Mouse (Mus musculus): ENCODE data around the gene Tbcd.

Gene Tbcd

DNA sequence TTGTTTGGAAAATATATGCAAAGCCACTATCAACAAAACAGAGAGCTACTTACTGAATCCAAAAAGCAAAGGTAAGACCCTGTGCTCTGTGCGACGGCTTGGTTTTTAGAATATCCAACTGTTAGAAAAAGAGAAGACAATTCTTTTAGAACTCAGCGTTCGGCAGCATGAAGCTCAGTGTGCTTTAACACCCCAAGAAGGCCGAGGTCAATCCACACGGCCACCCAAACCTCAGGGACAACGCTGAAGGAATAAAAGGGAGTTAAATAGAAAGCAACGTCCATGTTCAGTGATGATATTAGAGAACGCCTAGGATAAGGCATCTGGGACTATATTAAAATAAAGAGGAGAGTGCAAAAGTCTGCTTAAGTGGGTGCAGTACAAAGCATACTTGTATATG is 199.8 kb downstream of the Tbcd start:
- DNase-seq (ENCODE audit: extremely low read depth, low read depth, low spot score), result no peak

- DNase-seq (ENCODE audit: extremely low read depth, low read depth, low spot score), result no peak
Observed at GRCm38 (mm10) chr11:121651983-121652382, 200.2 kb downstream of the Tbcd start.

DNA sequence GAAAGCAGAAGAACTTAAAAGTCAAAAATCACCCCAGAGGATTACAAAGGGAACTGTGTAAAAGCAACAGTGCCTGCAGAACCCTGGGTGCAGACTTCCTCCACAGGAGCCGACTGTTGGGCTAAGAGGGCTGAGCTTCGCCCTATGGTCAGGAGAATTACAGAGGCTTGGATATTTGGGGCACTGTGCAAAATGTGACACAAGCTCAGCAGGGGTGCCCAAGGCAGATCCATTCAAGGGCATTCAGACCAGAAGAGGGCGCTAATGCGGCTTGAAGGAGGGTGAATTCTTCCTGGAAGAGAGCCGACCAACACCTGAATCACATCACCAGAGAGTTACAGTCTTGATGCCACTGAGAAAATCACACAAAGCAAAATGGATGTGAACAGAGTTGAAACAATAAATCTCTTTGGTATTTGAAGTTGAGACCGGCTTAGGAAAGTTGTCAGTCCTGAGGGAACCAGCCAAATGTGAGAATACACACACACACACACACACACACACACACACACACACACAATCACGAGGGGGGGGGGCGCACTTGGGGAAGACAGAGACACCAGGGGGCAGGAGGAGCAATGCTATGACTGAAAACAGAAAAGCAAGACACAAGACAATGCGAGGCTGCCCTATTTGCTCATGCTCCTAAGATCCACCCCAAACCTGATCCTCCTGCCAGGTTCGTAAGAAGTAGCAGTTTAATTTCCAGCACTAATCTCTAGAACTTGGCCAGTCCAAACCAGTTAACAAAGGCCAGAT is 201.0 kb downstream of the Tbcd start:
- DNase-seq (ENCODE audit: extremely low read depth, low read depth, low spot score), result no peak

DNA sequence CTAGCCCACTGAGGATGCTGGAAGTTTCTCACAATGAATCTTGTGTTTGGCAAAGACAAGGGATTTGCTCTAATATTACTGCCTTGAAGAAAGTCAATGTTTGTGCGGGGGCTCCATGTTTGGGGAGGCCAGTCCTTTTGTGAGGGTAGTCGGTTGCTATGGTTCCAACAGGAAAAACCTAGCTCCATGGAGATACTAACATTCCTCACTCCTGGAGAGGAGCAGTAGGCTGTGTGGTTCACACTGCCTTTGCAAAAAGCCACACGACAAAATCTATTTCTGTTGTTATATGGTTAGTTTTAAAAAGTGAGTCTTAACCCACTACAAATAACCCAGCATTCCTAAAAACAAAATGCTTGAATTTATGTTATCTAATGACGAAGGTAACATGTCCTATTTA is 201.9 kb downstream of the Tbcd start:
- no peak for DNase-seq (ENCODE audit: extremely low read depth, low read depth, low spot score)

DNA sequence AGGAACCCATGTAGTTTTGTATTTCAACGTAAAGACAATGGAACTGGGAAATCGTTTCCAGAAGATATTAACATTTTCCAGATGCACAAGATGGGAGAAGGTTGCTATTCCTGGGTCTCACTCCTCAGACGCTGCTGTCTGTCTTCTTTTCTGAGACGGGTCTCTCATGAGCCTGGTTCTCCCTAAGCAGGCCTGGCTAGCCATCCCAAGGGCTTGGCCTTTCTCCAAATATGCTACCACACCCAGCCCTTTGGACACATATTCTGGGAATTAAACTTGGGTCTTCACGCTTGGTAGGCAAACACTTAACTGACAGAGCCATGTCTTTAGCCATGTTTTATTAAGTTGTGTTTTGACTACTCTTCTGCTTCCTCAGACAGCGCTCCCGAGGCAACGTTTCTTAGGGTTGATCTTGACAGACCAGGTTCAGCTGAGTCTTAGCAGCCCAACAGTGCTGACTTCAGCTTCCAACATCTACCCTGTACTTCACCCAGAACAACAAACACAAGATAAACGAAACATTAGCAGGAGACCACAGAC is 202.7 kb downstream of the Tbcd start:
- DNase-seq (ENCODE audit: extremely low read depth, low read depth, low spot score), result no peak

- no peak for DNase-seq (ENCODE audit: extremely low read depth, low read depth, low spot score)
Observed at GRCm38 (mm10) chr11:121655166-121655806, 203.5 kb downstream of the Tbcd start.

DNA sequence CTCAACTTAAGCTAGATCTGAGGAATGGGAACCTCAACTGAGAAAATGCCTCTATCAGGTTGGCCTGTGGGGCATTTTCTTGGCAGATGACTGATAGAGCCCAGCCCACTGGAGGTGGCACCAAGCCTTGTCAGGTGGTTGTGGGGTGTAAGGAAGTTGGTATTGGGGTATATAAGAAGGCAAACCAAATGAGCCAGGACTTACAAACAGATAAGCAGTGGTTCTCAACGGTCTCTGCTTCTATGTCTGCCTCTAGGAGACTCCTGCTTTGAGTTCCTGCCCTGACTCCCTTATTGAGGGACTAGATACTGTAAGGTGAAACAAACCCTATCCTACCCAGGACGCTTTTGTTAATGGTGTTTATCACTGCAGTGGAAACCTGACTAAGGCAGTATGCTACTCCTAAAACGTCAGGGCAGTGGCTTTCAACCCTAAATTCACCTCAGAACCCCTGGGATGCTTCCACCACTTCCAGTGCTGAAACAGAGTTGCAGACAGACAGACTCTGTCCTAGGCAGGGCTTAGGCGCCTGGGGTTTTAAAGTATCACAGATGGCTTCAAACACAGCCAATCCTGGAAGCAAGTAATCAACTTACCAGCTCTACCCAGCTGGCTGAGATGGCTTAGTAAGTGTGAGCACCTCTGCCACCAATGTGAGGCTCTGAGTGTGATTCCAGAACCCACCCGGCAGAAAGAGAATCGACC is 204.2 kb downstream of the Tbcd start:
- DNase-seq (ENCODE audit: extremely low read depth, low read depth, low spot score), result no peak

- no peak for DNase-seq (ENCODE audit: extremely low read depth, low read depth, low spot score)
Observed at GRCm38 (mm10) chr11:121658151-121658550, 206.4 kb downstream of the Tbcd start.

DNA sequence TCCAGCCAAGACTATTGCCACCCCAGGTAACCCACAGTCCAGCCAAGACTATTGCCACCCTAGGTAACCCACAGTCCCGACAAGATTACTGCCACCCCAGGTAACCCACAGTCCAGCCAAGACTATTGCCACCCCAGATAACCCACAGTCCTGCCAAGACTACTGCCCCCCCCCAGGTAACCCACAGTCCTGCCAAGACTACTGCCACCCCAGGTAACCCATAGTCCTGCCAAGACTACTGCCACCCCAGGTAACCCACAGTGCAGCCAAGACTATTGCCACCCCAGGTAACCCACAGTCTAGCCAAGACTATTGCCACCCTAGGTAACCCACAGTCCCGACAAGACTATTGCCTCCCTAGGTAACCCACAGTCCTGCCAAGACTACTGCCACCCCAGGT is 208.9 kb downstream of the Tbcd start:
- peak; percentile 58 for DNase-seq (ENCODE audit: extremely low read depth, low read depth, low spot score)

DNA sequence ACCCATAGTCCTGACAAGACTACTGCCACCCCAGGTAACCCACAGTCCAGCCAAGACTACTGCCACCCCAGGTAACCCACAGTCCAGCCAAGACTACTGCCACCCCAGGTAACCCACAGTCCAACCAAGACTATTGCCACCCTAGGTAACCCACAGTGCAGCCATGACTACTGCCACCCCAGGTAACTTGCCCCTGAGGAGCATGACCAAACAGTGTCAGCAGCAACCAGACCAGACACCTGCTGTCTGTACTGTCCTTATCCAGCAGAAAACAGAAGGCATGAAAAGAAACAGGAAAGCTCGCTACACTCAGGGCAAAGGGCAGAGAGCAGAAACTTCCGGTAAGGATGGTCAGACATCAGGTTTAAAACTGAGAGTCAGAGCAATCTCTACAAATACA is 209.4 kb downstream of the Tbcd start:
- DNase-seq (ENCODE audit: extremely low read depth, low read depth, low spot score), result no peak

All from fat pad, adult 2 months (tissue).